8 mouse cellular contexts compared by ENCODE assay signal in the genomic region with DNA sequence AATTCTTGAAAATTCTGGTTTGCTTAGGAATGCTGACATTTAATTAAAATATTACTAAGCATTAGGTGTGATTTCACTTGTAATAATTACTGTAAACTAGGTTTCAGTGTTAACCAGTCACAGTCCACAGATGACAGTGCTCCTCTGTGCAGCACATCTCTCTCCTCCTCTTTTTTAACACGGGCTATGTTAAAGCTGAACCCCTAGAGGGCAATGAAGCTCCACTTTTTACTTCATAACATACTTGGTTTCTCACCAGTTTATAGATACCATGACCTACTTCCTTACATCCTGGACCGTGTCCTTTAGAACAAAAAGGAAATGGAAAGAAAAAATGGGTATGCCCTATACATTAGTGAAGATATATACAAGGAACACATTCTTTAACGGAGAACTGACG. TPM values are rescaled to one million over a fixed set of nuclear protein-coding genes. Genes with fewer than 3 reads are reported as not detected.
A peak's percentile ranks its signal among the peaks of the same experiment; 100 is the strongest.
DNase-seq lines count a peak whose midpoint lies in the region; ATAC-seq and TF ChIP-seq lines count a peak whose summit lies in the region.

No protein-coding gene starts in this region.

- H3K27me3 ChIP-seq in neural tube, embryonic 13.5 days, result no peaks in the 10 kb centered on the region
- H3K27me3 ChIP-seq in neural tube, embryonic 15.5 days (replicated peaks), result no peaks in the 10 kb centered on the region
- H3K27me3 ChIP-seq in forebrain, embryonic 16.5 days (replicated peaks; ENCODE audit: control insufficient read depth, insufficient read depth, low read length), result no peaks in the 10 kb centered on the region

- no peak overlapping the region for H3K4me2 ChIP-seq in neural tube, embryonic 13.5 days
- H3K4me2 ChIP-seq in neural tube, embryonic 15.5 days, result no peak overlapping the region
- H3K4me2 ChIP-seq in forebrain, embryonic 16.5 days (ENCODE audit: low read length), result no peak overlapping the region

- WGBS in neural tube, embryonic 13.5 days, result 62% methylated on average over 4 of the region's 4 CpGs
- 56% methylated on average over 4 of the region's 4 CpGs for WGBS in neural tube, embryonic 15.5 days
- 36% methylated on average over 4 of the region's 4 CpGs for WGBS in forebrain, embryonic 16.5 days

- ATAC-seq in neural tube, embryonic 13.5 days (ENCODE audit: low read depth), result 0 out of 2 replicates have a peak, but pooled peaks have one; percentile 27
- no peak for ATAC-seq in neural tube, embryonic 15.5 days (ENCODE audit: low FRiP score)
- ATAC-seq in forebrain, embryonic 16.5 days, result peak; percentile 65

- intact Hi-C loops in gastrocnemius, adult 2 months (cut with DNase I), result no loop called here
- intact Hi-C loops in gastrocnemius, postnatal 36 days (cut with DNase I), result no loop called here

- peak; percentile 52 for TF ChIP-seq CTCF in gastrocnemius, adult 2 months (IDR thresholded peaks at IDR 0.05)

- no peak for DNase-seq in gastrocnemius, adult 2 months
- no peak for DNase-seq in gastrocnemius, postnatal 36 days
- peak; percentile 79 for DNase-seq in retina, embryonic 14.5 days (ENCODE audit: low spot score)
- DNase-seq in urinary bladder, postnatal 36 days (ENCODE audit: low spot score in 2 of 2), result no peak
- DNase-seq in spleen, postnatal 4 days (ENCODE audit: low spot score in 2 of 2), result no peak

- H3K27ac ChIP-seq in gastrocnemius, adult 2 months, result no peak overlapping the region
- no peak overlapping the region for H3K27ac ChIP-seq in neural tube, embryonic 13.5 days (replicated peaks)
- H3K27ac ChIP-seq in neural tube, embryonic 15.5 days (replicated peaks), result no peak overlapping the region
- no peak overlapping the region for H3K27ac ChIP-seq in forebrain, embryonic 16.5 days (ENCODE audit: low read length)

- H3K4me1 ChIP-seq in neural tube, embryonic 13.5 days (replicated peaks), result no peaks in the 10 kb centered on the region
- H3K4me1 ChIP-seq in neural tube, embryonic 15.5 days, result no peaks in the 10 kb centered on the region
- H3K4me1 ChIP-seq in forebrain, embryonic 16.5 days (replicated peaks; ENCODE audit: control insufficient read depth, insufficient read depth, low read length), result peaks cover 8% of the 10 kb centered on the region

- no peaks in the 10 kb centered on the region for H3K9me3 ChIP-seq in neural tube, embryonic 13.5 days
- no peaks in the 10 kb centered on the region for H3K9me3 ChIP-seq in neural tube, embryonic 15.5 days (replicated peaks)
- no peaks in the 10 kb centered on the region for H3K9me3 ChIP-seq in forebrain, embryonic 16.5 days (ENCODE audit: control insufficient read depth, low read length)

- H3K9ac ChIP-seq in neural tube, embryonic 13.5 days, result no peak overlapping the region
- no peak overlapping the region for H3K9ac ChIP-seq in neural tube, embryonic 15.5 days (replicated peaks)
- no peak overlapping the region for H3K9ac ChIP-seq in forebrain, embryonic 16.5 days (replicated peaks; ENCODE audit: low read depth, low read length)

- H3K4me3 ChIP-seq in gastrocnemius, adult 2 months, result no peak overlapping the region
- no peak overlapping the region for H3K4me3 ChIP-seq in neural tube, embryonic 13.5 days
- H3K4me3 ChIP-seq in neural tube, embryonic 15.5 days (replicated peaks), result no peak overlapping the region
- no peak overlapping the region for H3K4me3 ChIP-seq in forebrain, embryonic 16.5 days (replicated peaks; ENCODE audit: low read length)

- H3K36me3 ChIP-seq in neural tube, embryonic 13.5 days, result no peaks in the 10 kb centered on the region
- no peaks in the 10 kb centered on the region for H3K36me3 ChIP-seq in neural tube, embryonic 15.5 days
- no peaks in the 10 kb centered on the region for H3K36me3 ChIP-seq in forebrain, embryonic 16.5 days (ENCODE audit: control insufficient read depth, insufficient read depth)

RNA-seq across cellular contexts. Expression of a gene that starts 50.6 kb away (rescaled TPM):
- 10 to 100 TPM; 20.0 to 25.0 TPM for total RNA-seq in gastrocnemius, adult 2 months (2021)
- 10 to 100 TPM; 18.0 to 22.4 TPM for total RNA-seq in gastrocnemius, postnatal 36 days (2021)
- 47.0 and 47.7 TPM in 2 replicates for polyA plus RNA-seq in neural tube, embryonic 13.5 days (2015; fragmentation: Nextera tagmentation; extraction: Ambion mirVana)
- polyA plus RNA-seq in neural tube, embryonic 15.5 days (2015; fragmentation: Nextera tagmentation; extraction: Ambion mirVana), result 39.1 and 39.8 TPM in 2 replicates
- polyA plus RNA-seq in forebrain, embryonic 16.5 days (2015; fragmentation: Nextera tagmentation; extraction: Ambion mirVana), result 37.8 and 40.0 TPM in 2 replicates

RNA-seq across cellular contexts. Expression of a gene that starts 59.1 kb away (rescaled TPM):
- total RNA-seq in gastrocnemius, adult 2 months (2021), result 10 to 100 TPM; 30.9 to 41.3 TPM
- total RNA-seq in gastrocnemius, postnatal 36 days (2021), result 10 to 100 TPM; 29.7 to 38.7 TPM
- polyA plus RNA-seq in neural tube, embryonic 13.5 days (2015; fragmentation: Nextera tagmentation; extraction: Ambion mirVana), result 77.5 and 85.3 TPM in 2 replicates
- polyA plus RNA-seq in neural tube, embryonic 15.5 days (2015; fragmentation: Nextera tagmentation; extraction: Ambion mirVana), result 79.7 and 80.8 TPM in 2 replicates
- 87.2 and 92.4 TPM in 2 replicates for polyA plus RNA-seq in forebrain, embryonic 16.5 days (2015; fragmentation: Nextera tagmentation; extraction: Ambion mirVana)
